Comparison of ENCODE assay signal across 7 mouse cellular contexts in genomic region chr3:88832388-88832787, GRCm38 (mm10). TPM values are rescaled to one million over a fixed set of nuclear protein-coding genes. Genes with fewer than 3 reads are reported as not detected.
DNase-seq lines count a peak whose midpoint lies in the region; ATAC-seq lines count a peak whose summit lies in the region.
"Not testable (repeated sequence)": the region's sequence is repeated elsewhere in the genome, so short reads cannot be mapped to it uniquely, and the experiment has no call there.

No protein-coding gene starts in this region.

- H3K4me1 ChIP-seq in forebrain, embryonic 12.5 days; heart, embryonic 13.5 days; kidney, embryonic 15.5 days; limb, embryonic 11.5 days (ENCODE audit: control insufficient read depth, insufficient read depth, low read length); midbrain, embryonic 11.5 days (ENCODE audit: control insufficient read depth, insufficient read depth, low read length): not testable (repeated sequence)

- H3K9ac ChIP-seq in forebrain, embryonic 12.5 days; heart, embryonic 13.5 days; kidney, embryonic 15.5 days; limb, embryonic 11.5 days (ENCODE audit: low read length); midbrain, embryonic 11.5 days (ENCODE audit: low read length): not testable (repeated sequence)

- not testable (repeated sequence) for H3K27me3 ChIP-seq in forebrain, embryonic 12.5 days; heart, embryonic 13.5 days (replicated peaks); kidney, embryonic 15.5 days; limb, embryonic 11.5 days (ENCODE audit: control insufficient read depth, insufficient read depth, low read length); midbrain, embryonic 11.5 days (ENCODE audit: control insufficient read depth, insufficient read depth, low read length)

- peak overlapping the region; percentile 42 for H3K4me2 ChIP-seq in forebrain, embryonic 12.5 days
- peak overlapping the region; percentile 30 for H3K4me2 ChIP-seq in heart, embryonic 13.5 days
- H3K4me2 ChIP-seq in kidney, embryonic 15.5 days = peak overlapping the region; percentile 36; the same call in 1 of the 2 replicates
- not testable (repeated sequence) for H3K4me2 ChIP-seq in limb, embryonic 11.5 days (ENCODE audit: low read depth, severe bottlenecking)
- peak overlapping the region; percentile 22 for H3K4me2 ChIP-seq in midbrain, embryonic 11.5 days

- peak; percentile 79 for ATAC-seq in forebrain, embryonic 12.5 days (ENCODE audit: low FRiP score)
- ATAC-seq in heart, embryonic 13.5 days (ENCODE audit: extremely low read depth, insufficient number of reproducible peaks, low FRiP score, low TSS enrichment) = peak; percentile 22
- peak; percentile 62 for ATAC-seq in kidney, embryonic 15.5 days (replicated peaks; ENCODE audit: low FRiP score)
- ATAC-seq in limb, embryonic 11.5 days (ENCODE audit: insufficient number of reproducible peaks, low FRiP score, low TSS enrichment, low read depth) = peak; percentile 49; the same call in 1 of the 2 replicates
- ATAC-seq in midbrain, embryonic 11.5 days (ENCODE audit: low FRiP score) = peak; percentile 70

- WGBS in forebrain, embryonic 12.5 days = 1% methylated on average over 14 of the region's 14 CpGs
- whole genome bisulfite sequencing in heart, embryonic 13.5 days = 6% methylated on average over 14 of the region's 14 CpGs
- 1% methylated on average over 14 of the region's 14 CpGs for WGBS in kidney, embryonic 15.5 days
- WGBS in limb, embryonic 11.5 days = 2% methylated on average over 14 of the region's 14 CpGs
- 2% methylated on average over 14 of the region's 14 CpGs for WGBS in midbrain, embryonic 11.5 days

- not testable (repeated sequence) for H3K9me3 ChIP-seq in forebrain, embryonic 12.5 days; heart, embryonic 13.5 days; kidney, embryonic 15.5 days (replicated peaks); limb, embryonic 11.5 days (ENCODE audit: control insufficient read depth, low read length); midbrain, embryonic 11.5 days (ENCODE audit: control insufficient read depth, low read length)

- H3K27ac ChIP-seq in forebrain, embryonic 12.5 days = peak overlapping the region; percentile 74
- H3K27ac ChIP-seq in heart, embryonic 13.5 days (replicated peaks); kidney, embryonic 15.5 days; limb, embryonic 11.5 days (replicated peaks; ENCODE audit: low read depth, low read length); midbrain, embryonic 11.5 days (ENCODE audit: low read depth, low read length): not testable (repeated sequence)

- peak; percentile 56 for DNase-seq in c-Kit-positive CD71-positive TER-119-positive erythroid progenitor cells, embryonic 14.5 days (ENCODE audit: low spot score)
- peak; percentile 64 for DNase-seq in limb, embryonic 11.5 days (ENCODE audit: low spot score)
- peak; percentile 97 for DNase-seq in midbrain, embryonic 11.5 days (ENCODE audit: low spot score, missing footprints)
- peak; percentile 76 for DNase-seq in right cerebral cortex, postnatal 25 days

- H3K4me3 ChIP-seq in forebrain, embryonic 12.5 days (replicated peaks) = peak overlapping the region; percentile 35
- H3K4me3 ChIP-seq in heart, embryonic 13.5 days; kidney, embryonic 15.5 days (replicated peaks); limb, embryonic 11.5 days (ENCODE audit: low read depth, low read length): not testable (repeated sequence)
- H3K4me3 ChIP-seq in midbrain, embryonic 11.5 days (ENCODE audit: low read depth, low read length) = peak overlapping the region; percentile 25

- not testable (repeated sequence) for H3K36me3 ChIP-seq in forebrain, embryonic 12.5 days (replicated peaks); heart, embryonic 13.5 days; kidney, embryonic 15.5 days; limb, embryonic 11.5 days (ENCODE audit: control insufficient read depth, insufficient read depth, low read length); midbrain, embryonic 11.5 days (ENCODE audit: control insufficient read depth, insufficient read depth, low read length)

RNA-seq across cellular contexts. Expression of gene Gon4l, which starts 2.6 kb away (rescaled TPM):
- 20.8 and 21.4 TPM in 2 replicates for polyA plus RNA-seq in forebrain, embryonic 12.5 days (2016; fragmentation: Nextera tagmentation; extraction: Ambion mirVana)
- polyA plus RNA-seq in heart, embryonic 13.5 days (2015; fragmentation: Nextera tagmentation; extraction: Ambion mirVana) = 6.4 and 7.4 TPM in 2 replicates
- 11.6 and 11.7 TPM in 2 replicates for polyA plus RNA-seq in kidney, embryonic 15.5 days (2015; fragmentation: Nextera tagmentation; extraction: Ambion mirVana)
- 16.6 and 17.9 TPM in 2 replicates for polyA plus RNA-seq in limb, embryonic 11.5 days (2014; fragmentation: Nextera tagmentation; extraction: Ambion mirVana)
- 15.3 TPM in 2 replicates for polyA plus RNA-seq in midbrain, embryonic 11.5 days (2014; fragmentation: Nextera tagmentation; extraction: Ambion mirVana)

RNA-seq across cellular contexts. Expression of gene Syt11, which starts 57.4 kb away (rescaled TPM):
- 200 and 213 TPM in 2 replicates for polyA plus RNA-seq in forebrain, embryonic 12.5 days (2016; fragmentation: Nextera tagmentation; extraction: Ambion mirVana)
- 11.7 and 12.8 TPM in 2 replicates for polyA plus RNA-seq in heart, embryonic 13.5 days (2015; fragmentation: Nextera tagmentation; extraction: Ambion mirVana)
- polyA plus RNA-seq in kidney, embryonic 15.5 days (2015; fragmentation: Nextera tagmentation; extraction: Ambion mirVana) = 13.1 and 16.2 TPM in 2 replicates
- polyA plus RNA-seq in limb, embryonic 11.5 days (2014; fragmentation: Nextera tagmentation; extraction: Ambion mirVana) = 28.7 and 31.0 TPM in 2 replicates
- polyA plus RNA-seq in midbrain, embryonic 11.5 days (2014; fragmentation: Nextera tagmentation; extraction: Ambion mirVana) = 178 and 180 TPM in 2 replicates

Comparison
In these comparisons a context has a peak if more than half of its experiments do, and no peak if none do; other contexts are left out.
1. ATAC-seq: peak in every context shown above with its lines; median percentile 79 in forebrain, embryonic 12.5 days; 70 in midbrain, embryonic 11.5 days; 62 in kidney, embryonic 15.5 days; 49 in limb, embryonic 11.5 days; 22 in heart, embryonic 13.5 days.